Mouse (Mus musculus): ENCODE measurements around the gene Fads2.

The Fads2 gene

DNA sequence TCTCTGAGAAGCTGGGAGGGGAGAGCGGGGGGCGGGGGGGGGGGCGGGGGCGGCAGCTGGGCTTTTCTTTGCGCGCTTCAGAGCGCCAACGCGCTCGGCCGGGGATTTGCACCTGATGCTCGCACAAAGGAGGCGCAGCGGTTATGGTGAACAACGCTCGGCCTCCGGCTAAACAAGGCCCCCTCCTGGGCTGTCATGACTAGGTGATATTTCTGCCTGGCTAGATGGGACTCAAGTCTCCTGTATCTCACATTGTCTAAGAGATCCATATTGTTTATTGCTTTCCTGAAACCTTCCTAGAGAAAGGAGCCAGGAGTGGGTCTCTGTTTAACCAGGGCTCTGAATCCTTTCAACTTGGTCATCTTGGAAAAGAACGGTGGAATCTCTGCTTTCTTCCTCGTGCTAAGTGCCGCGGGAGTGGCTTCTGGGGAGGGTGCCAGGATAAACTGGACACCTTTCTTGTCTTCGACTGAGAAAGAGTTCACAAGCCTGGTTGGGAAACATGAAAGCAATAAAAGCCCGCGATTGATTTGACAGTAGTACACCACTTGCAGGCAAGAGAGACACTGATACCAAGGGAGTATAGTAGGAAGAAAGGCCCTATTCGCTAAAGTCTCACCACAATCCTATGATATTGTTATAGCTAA is 631 bp upstream of the Fads2 start:
- DNase-seq (ENCODE audit: low spot score), result no peak

DNA sequence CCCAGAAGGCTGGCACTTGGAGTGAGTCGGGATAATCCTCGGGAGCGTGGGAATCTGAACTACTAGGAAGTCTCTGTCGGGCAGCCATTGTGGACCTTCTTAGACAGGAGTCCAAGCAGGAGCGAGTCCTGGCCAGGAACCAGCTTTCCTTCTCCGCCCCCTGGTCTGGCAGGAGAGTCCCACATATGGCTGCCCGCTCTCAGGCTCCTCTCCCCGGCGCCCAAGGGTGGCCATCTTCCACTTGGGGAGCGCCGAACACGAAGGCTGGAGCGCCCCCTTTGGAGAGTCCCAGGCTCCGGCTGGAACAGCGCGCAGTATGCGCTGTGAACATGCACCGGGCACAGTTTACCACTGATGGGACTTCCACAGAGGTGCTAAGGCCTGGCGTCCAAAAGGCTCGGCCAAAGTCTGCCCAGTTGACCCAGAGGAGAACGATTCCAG is 895 bp downstream of the Fads2 start:
- DNase-seq (ENCODE audit: low spot score), result peak; percentile 92

DNA sequence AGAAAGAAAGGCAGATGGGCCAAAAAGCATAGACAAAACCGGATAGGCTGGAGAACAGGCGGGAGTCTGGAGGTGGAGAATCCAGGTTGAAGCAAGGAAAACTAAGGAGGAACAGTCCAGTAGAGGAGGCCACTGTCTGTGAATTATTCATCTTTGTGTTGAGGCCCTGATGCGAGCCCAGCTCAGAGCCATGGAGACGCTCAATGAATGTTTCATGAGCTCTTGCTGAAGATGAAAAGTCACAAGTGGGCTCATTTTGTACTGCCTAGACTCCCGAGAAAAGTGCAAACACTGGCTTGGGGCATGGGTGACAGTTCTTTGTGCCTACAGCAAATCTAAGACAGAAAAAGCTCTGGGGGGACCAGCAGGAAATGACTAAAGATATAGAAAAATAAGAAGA is 3.7 kb downstream of the Fads2 start:
- no peak for DNase-seq (ENCODE audit: low spot score)

DNA sequence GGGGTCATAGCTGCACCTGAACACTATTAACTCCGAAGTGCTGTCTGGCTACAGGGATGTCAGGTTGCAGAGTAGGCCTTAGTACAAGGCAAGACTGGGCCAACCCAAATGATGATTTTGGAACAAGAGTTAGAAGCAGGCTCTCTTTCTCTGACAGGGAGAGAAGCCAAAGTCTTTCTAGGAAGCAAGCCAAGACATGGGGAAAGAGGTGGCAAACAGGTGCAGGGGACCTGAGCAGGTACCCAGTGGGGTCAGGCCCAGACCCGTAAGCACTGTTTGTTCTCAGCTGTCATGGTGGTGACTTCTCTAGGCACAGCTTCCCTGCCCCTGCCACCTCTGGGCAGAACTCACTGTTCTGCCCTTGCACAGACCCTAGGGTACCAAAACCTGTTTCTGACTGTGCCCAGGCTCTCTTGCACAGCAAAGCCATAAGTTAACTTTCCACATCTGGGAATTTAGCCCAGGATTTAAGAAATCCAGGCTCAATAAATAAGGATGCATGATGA is 5.1 kb downstream of the Fads2 start:
- no peak for DNase-seq (ENCODE audit: low spot score)

DNA sequence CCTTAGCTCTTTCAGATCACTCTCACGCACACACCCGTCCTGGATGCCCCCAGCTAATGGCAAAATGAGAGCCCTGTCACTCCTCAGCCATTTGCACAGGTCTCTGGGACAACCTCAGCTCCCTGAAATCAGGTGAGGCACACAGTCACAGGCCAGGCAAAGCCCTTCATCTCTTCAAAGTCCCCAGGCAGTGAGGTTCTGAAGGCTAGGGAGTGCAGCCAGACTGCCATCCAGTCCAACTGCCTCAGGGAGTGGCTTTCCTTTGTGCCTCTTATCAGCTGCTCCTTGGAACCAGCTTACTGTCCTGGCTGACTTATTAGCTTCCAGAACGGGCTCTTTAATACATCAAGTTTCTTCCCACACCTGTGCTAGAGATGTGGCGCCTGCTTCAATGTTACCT is 6.9 kb downstream of the Fads2 start:
- no peak for DNase-seq (ENCODE audit: low spot score)

DNA sequence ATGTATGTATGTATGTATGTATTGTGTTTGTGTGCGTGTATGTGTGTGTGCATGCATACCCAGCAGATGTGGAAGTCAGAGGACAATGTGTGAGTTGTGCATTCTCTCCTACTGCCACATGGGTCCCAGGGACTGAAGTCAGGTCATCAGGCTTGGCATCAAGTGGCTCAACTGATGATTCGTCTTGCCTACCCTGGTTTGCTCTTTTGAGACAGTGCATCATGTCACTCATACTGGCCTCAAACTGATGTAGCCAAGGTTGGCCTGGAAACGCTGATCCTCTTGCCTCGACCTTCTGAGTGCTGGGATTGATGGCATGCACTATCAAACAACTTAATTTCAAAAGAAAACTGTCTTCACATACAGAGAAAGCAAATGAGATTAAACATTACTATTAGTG is 7.7 kb downstream of the Fads2 start:
- no peak for DNase-seq (ENCODE audit: low spot score)

DNA sequence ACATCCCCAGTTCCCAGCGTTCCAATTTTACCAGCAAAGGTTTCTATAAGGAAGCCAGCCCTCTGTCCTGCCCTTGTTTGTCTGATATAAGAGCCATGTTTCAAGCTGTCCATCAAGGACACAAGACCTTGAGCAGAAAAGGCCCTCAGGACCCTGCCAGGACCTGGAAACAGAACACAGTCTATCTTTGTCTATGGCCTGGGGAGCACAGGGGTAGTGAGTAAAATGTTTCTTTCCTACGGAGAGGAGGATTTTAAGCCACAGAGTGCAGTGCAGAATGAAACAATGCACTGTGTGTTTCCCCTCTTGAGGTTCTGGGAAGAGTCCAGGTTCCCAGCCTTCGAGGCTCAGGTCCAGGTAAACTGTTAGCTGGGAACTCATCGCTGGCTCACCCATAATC is 14.6 kb downstream of the Fads2 start:
- peak; percentile 51 for DNase-seq (ENCODE audit: low spot score)

DNA sequence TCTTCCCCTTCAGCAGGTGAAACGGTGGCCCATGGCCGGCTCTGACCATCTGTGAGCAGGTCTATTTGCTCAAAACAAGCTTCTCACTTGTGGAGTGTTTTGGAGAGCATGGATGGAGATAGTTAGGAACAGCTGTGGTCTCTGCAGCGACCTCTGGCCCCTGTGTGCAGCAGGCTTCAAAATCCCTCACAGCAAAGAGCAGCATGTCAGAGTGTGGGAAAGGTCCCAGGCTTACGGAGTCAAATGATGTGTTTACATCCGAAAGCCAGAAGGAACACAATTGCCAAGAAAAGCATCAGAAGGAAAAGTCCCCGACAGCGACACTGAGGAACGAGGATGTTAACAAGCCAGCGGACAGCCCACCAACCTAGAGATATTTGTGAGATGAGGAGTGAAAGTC is 16.1 kb downstream of the Fads2 start:
- DNase-seq (ENCODE audit: low spot score), result no peak

DNA sequence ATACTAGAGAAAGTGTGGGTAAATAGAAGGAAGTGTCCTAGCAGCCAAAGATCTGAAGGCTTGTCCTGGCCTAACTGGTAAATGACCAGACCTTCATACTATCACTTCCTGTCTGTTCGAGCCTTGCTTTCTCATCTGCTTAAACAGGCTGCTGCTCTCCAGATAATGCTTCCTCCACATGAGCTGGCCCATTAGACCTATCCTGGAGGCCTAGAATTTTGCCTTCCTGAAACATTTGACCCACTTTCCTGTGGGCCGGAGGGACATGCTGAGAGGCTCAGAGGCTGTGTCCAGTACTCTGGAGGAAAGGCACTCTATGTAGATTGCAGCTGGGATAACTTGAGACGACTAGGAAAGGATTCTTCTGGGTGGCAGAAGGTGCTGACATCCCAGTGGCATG is 19.4 kb downstream of the Fads2 start:
- DNase-seq (ENCODE audit: low spot score), result no peak

DNA sequence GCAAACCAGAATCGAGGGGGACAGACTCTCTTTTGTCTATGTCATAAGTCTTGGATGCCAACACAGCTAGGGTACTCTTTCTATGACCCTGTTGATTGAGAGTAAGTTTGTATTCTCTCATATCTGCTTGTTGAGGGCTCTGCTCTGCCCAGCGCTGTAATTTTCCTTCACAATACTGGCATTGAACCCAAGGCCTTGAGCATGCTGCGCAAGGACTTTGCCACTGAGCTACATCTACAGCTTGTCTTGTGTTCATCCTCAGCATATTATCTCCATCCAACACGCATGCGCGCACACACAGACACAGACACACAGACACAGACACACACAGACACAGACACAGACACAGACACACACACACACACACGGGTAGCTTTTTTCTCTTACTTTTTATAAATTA is 21.2 kb downstream of the Fads2 start:
- DNase-seq (ENCODE audit: low spot score), result no peak

DNA sequence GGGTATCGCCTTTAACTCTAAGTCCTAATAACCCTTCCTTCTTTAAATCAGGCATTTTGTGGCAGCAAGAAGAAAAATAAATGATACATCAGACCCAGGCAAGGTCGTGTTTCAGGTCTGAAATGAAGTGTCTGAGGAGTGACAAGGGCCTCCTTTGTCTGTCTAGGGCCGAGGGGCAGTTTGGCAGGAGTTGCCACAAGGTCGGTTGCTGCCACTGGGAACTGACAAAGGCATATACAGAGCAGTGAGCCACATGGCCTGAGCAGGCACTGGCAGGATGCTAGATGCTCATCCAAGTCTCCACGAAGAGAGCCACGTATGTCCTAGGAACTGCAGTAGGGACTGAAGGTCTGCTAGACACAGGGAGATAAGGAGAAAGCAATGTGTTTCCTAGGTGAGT is 23.2 kb downstream of the Fads2 start:
- DNase-seq (ENCODE audit: low spot score), result no peak

DNA sequence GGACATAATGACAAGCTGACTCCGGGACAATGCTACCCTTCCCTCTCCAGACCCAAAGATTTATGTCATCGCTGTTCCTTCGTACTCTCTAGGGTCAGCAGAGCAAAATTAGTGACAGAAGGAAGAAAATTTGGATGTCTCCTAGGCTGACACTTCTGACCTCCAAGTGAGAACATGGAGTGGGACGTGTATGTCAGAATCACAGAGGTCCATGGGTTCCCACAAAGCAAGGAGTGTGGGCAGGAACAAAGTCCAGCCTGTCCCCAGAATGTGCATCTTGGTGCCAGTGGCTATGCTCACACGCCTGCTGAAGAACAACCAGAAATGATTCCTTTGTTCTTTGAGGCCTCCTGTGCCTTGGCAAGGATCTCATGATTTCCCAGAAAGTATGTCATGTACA is 28.4 kb downstream of the Fads2 start:
- DNase-seq (ENCODE audit: low spot score), result no peak

DNA sequence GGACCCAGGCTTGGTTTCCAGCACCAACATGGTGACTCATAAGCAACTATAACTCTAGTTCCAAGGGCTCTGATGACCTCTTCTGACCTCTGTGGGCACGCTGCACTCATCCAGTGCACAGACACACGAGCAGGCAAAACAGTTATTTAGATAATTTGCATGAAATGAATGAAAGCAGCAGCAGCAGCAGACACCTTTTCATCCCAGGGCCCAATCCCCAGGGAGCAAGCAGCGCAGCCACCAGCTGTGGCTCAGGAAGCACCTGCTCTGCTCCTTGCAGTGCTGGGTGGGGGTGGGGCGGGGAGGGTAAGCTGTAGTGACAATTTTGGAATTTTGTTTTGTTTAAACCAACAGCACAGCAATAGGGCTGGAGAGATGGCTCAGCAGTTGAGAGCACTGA is 29.7 kb downstream of the Fads2 start:
- no peak for DNase-seq (ENCODE audit: low spot score)

DNA sequence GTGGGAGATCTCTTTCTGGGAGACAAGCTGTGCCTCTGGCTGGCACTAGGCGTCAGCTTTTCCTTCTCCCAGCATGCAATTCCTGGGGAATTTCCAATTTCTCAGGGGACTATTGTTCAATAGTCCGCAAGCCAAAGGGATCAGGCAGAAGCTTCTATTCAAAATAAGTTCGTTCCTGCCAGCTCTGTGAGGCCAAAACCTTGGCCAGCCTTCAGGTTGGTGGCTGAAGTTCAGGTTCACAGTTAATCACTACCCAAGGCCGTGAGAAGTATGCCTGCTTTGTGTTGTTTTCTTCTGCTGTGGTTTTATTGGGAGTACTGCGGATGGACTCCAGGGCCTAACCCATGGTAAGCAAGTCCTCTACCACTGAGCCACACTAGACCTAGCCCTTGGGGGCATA is 30.4 kb downstream of the Fads2 start:
- no peak for DNase-seq (ENCODE audit: low spot score)

DNA sequence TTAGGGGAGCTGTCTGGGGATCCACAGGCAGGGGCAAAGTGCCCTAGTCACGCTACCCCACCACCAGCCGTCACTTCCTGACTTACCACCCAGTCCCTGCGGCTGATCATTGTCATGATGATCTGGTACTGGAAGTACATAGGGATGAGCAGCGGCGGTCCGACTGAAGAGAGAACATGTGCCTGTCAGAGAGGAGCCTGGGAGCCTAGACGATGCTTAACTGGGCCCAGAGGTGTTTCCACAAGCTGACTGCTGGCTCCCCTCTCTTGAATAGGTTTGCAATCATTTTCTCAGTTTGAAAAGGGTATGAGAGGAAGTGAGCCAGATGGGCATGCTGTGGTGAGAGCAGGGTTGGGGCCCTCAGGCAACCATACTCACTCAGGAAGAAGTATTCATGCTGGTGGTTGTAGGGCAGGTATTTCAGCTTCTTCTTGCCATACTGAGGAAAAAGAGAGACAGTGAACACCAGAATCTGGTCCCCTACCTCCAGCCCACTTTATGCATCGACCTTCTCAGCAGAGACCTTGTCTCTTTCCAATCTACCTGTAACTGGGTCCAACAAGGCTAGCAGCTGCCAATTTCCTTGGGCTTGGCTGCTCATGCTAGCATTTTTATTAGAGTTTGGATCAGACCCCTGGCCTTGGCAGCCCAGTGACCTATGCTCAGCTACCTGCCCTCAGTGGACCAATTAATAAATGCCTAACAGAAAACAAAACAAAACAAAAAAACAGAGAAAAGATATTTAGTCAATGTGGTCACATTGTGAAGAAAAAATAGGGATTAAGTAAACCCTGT is 31.2 kb downstream of the Fads2 start:
- DNase-seq (ENCODE audit: low spot score), result no peak

DNA sequence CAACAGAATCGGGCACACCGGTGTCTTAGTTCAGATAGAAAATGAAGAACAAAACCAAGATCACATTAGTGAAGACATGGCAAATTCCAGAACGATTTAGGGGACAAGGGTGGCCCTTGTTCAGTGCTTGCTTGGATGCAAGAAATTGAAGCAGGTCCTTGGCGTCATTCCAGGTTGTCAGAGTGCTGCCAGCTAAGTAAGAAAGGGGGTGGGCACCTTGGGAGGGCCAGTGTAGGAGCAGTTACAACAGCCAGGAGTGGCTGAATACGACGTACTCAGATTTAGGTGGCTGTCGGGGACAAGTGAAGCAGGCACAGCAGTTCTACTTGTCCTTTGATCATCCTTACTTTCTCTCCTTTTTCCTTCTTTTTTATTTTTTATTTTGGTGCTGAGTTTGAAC is 33.8 kb downstream of the Fads2 start:
- no peak for DNase-seq (ENCODE audit: low spot score)

DNA sequence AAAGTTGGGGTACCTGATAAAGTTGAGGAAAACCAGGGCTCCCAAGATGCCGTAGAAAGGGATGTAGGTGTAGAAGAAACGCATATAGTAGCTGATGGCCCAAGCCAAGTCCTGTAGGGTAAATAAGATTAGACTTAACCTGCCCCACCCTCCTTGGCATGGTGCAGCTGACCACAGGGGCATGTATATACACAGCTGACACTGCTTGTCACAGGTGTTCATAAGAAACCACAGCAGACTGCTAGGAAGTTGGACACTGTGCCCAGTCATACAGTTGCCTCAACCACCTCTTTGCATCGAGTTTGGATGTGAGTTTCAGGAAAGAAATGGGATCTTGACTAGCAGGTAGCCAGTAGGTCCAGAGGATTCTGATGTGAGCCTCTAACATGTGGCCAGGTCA is 35.0 kb downstream of the Fads2 start:
- DNase-seq (ENCODE audit: low spot score), result no peak

DNA sequence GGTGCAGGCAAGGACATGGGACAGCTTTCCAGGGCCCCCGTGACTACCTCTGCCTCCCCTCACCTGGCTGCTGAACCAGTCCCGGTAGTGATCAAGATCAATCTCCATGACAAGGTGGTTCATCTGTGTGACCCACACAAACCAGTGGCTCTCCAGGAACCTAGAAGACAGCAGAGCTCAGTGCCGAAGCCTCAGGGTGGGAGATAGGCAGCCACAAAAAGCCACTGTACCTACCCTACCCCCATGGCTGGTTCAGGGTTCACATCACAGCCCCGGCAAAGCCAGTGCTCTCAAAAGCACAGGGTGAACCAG is 35.4 kb downstream of the Fads2 start:
- no peak for DNase-seq (ENCODE audit: low spot score)

DNA sequence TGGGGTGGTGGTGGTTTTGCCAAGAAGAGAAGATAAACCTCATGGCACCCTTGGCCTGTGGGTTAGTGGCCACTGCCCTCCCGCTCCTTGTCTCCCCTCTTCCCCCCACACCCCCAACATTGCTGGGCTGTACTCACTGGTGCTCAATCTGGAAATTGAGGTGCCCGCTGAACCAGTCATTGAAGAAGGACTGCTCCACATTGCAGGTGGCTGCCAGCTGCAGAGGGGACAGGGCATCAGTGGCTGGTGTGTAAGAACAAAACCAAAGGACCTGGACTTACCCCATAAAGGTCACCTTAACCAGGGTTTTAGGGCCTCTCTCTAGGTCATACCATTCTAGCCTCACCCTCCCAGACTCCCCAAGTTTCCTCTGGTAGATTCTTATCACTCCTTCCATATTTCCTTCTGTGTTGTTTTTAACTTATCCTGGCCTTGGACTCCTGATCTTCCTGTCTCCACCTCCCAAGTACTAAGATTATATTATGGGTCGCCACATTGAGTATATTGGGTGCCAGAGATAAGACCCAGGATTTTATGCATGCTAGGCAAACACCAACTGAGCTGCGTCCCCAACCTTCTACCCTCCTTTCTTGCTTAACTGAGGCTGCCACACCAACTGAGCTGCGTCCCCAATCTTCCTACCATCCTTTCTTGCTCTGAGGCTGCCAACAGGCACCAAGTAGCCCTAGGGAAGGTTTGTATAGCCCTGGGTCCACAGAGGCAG is 35.9 kb downstream of the Fads2 start:
- DNase-seq (ENCODE audit: low spot score), result no peak

DNA sequence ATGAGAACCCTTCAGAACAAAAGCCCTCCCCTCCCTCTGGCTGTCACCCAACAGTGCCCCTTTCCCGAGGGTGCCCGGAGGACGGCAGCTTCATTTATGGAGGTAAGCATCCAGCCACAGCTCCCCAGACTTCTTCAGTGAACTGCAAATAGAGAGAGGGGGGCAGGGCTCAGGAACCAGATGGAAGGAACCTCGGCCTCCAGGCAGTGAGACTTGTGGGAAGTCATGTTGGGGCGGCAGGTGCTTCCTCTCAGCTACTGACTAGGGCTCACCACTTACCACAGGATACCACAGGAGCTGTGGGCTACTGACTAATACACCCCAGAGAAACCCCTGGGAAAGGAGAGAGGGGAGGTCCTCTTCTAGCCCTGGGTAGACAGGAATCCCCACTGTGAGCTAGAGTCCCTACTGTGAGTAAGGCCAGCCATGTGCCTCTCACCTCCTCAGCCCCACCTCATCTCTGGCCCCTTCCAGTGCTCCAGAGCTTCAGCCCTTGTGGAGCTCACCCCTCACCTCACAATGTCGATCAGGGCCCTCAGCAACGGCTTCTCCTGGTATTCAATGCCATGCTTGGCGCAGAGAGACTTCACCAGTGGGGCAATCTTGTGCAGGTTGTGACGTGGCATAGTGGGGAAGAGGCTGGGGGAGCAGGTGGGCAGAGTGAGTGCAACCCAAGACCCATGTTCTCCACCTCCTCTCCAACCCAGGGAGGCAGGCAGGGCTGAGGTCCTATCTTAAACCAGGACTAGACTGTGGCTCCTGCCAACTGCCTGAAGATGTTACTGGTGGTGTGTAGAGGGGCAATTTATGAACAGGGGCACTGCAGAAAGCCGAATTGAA is 37.2 kb downstream of the Fads2 start:
- DNase-seq (ENCODE audit: low spot score), result no peak

DNA sequence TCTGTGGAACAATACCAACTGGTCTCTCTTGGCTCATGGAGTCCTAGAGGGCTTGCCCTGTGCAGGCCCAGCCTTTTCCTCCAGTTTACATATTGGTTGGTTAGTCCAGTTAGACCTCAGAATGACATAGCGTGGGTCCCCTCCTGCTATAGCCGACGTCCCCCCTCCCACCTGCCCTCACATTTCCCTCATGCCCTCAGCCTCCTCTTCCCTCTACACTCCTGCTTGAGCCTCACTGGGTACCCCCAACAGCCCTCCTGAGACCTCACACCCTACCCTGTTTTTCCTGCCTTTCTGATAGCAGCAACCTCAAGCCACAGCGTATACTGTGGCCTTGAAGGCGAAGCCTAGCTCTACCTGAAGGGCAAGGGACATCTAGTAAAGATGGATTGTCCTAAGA is 38.7 kb downstream of the Fads2 start:
- DNase-seq (ENCODE audit: low spot score), result no peak

DNA sequence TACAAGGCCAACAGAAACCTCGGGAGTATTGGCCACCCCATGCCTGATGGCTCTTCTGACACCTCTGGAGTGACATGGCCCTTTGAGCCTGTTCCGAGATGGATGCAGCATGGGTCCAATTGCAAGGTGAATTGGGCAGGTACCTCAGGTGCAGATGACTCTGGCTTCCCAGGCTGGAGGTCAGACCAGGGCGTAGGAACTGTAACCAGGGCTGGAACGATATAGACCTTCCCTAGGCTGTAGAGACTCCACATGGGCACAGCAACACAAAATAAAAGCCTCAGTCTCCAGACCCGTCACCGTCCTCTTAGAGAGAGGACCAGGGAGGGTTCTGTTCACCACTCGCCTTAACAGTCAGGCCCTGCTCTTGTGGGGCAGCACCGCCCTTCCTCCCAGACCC is 39.3 kb downstream of the Fads2 start:
- DNase-seq (ENCODE audit: low spot score), result no peak
